Mouse (Mus musculus) cerebellum, adult 11-12 months (tissue): ENCODE data around the gene Itpk1.

Experiments
- DNase-seq: peaks from one replicate; pipeline ENCODE4 v3.0.0; 2022

The Itpk1 gene

DNA sequence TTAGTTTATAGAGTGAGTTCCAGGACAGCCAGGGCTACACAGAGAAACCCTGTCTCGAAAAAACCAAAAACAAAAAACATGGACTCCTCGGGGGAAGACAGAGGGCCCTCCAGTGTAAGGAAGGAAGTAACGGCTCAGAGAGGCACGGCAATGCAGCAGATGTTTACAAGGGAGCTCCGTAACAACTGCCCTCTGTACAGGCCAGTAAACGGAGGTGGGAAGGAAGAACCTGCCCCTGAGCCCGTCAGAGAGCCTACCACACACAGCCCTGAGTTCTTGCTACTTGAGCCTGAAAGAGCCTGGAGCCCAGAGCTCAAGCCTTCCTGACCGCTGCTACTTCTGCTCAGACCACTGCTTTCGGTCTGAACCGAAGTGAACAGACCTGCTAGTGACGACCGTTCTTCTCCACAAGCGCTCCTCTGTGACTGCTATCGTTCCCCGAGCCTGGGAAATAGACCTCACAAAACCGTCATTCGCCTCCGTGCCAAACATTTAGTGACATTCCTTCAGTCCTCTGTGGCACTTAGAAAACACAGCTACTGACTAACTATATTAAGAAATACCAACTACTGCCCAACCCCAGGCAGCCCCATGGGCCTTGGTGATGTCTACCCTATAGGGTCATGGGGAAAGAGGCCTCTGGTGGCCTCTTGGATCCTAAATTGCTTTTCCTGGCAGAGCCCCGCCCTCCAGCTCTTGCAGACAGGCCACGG is 8.6 kb upstream of the Itpk1 start:
- no peak for DNase-seq

DNA sequence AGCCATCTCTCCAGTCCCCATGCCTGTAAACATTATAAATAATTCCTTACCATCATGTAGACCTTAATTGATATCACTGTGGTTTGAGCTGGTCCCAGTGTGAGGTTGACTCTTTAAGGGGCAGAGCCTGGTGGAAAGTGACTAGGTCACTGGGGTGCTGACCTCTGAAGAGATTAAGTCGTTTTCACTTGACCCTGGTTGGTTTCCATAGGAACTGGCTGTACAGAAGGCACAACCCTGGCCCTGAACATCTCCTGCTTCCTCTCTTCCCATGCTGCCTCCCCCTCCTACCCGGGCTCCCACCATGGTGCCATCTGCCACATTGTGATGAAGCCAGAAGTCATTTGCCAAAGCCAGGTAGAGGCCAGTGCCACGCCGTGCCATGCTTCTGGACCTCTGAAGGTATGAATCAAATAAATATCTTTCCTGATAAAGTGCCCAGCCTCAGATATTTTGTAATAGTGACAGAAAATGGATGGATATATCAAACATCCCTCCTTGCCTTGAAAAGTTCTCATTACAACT is 6.2 kb upstream of the Itpk1 start:
- DNase-seq: peak; percentile 95

DNA sequence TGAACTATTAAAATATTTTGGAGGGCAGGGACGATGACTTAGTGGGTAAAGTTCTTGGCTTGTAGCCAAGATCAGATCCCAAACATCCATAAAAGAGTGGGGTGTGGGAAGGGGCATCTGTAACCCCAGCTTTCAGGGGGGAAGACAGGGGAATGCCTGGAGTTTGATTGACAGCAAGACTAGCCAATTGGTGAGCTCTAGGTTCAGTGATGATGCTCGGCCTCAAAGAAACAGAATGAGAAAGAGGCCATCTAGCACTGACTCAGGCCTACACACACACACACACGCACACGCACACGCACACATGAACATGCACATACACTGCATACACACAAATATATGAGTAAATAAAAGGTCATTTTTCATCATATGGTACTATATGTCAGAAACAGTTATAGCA is 5.2 kb upstream of the Itpk1 start:
- DNase-seq: no peak

DNA sequence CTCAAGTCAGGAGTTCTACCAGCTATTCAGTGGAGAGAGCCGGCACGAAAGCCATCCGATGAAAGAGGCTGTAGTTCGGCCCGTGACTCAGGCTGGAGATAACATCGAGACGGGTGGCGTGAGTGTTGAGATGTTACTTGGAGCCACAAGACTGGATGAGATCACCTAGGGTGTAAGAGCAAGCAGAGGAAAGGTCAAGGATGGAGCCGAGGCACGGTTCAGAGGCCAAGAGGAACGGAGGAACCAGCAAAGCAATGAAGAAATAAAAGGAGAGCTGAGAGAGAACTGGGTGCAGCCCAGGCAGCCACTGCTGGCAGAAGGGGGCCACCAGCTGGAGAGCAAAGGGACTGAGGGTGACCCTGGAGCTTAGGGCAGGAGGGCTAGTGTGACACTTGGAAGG is 3.5 kb upstream of the Itpk1 start:
- DNase-seq: no peak

DNA sequence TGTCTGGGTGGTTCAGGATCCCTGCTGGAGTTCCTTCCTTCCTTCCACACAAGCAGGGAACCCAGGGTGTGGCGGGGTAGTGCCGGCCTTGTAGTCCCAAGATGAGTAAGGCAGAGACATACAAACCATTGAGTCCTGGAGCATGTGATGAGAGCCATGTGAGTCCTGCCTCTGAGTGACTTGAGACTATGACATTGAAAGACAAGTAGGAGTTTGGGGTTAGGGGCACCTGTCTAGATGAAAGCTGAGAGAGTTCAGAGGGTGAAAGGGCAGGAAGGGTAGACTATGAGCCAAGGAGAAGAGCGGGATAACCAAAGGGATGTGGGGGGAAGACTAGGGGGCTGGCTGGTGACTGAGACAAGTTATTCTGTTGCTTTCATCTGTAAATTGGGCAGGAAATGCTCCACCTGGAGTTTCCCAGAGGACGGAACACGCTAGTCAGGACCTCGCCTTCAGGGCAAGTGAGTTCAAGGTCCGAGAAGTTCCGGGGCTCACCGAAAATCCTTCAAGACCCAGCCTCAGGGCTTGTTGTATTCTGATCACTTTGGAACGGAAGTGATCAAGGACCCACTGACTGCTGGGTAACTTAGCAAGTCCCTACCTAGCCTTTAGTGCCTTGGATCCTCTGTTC is 2.2 kb upstream of the Itpk1 start:
- no peak for DNase-seq

DNA sequence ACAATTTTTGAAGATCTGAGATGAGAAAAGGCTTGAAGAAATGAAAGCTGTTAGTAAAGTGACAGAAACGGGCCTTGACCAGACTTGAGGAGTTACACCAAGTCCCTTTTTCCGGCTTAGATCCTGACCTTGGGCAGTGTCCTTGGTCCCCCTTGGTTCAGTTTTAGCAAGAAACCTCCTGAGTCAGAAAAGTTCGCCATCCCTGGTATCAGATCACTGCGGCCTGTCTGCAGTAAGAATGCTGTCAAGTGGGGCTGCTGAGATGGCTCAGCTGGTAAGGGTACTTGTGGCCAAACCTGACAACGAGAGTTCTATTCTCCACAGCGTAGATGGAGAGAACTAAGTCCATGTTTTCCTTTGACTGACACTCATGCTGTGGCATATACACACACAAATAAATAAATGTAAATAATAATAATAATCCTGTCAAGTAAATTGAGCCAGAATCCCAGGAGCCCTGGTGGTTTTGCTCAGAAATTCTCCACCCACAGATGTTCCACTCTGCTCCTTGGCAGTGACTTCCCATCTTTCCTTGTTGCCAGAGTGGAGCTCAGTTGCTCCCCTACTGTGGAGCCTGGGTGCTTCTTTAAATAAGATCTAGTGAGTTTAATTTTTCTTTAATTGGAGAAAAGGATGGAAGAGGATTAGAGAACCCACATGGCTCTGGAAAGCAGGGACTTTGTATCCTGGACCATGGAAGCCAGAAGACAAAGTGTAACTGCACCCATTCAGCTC is 1.3 kb upstream of the Itpk1 start:
- no peak for DNase-seq

DNA sequence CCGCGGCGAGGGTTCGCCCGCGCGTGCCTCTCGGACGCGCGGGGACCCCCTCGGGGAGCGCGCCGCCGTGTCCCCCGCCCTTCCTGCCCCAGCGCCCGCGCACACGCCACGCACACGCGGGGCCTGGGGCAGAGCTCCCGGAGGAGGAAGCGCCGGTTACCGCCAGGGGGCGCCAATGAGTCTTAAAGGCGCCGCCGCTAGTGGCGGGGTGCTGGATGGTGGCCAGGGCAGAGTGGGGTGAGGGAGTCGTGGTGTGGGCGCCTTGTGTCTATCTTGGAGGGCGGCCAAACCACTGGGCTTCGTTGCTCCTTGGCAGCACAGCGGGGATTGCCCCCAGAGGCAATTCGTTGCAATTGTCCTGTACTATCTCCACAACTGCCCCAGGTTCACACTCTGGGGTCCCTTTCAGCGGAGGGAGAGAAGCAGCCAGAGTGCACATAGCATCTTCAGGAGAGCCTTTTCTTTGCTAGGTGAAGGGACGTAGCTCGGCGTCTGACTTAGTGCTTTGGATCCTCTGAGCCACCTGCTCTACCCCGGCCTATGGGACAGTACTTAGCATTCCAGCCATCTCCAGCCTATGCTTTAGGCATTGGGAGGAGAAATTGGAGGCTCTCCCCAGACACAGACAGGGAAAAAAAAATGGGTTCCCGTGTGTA is 614 bp upstream of the Itpk1 start:
- DNase-seq: peak; percentile 93

DNA sequence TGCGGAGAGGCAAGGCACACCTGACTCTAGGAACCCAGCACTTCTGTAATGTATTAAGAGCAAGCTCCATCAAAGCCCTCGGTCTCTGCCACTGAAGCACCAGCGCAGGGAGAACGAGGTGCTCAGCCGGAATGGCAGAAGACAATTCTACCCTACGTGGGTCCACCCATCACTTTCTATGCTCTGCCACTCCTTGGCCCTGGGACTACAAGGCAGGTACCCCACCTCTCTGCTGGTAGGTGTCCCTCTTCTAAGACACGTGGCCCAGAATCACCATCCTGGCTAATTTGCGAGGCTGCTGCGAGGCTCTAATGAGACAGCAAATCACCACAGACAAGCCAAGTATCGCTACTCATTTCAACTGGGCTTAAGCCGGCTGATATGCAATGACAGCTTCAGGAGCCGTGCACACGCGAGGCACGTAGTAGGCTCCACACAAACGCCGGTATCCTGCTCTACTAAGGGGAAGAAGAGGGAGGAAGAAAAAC is 765 bp downstream of the Itpk1 start:
- peak; percentile 62 for DNase-seq

DNA sequence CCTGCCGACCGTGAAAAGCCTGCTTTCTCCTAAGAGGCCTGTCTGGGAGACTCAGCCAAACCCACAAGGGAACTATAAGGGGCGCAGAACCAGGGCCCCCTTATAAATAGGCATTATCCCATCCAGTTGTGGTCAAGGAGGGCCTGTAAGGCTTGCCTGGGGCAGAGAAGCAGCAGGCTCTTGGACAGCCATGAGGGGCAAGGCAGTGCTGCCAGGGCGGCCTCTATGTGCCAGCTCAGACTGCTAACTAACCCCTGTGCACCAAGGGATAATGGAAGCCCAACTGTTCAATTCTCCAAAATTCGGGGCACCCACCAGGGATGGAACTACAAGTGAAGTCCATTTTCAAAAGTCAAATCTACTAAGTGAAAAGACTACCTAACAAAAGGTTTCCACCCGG is 1.3 kb downstream of the Itpk1 start:
- DNase-seq: peak; percentile 72

DNA sequence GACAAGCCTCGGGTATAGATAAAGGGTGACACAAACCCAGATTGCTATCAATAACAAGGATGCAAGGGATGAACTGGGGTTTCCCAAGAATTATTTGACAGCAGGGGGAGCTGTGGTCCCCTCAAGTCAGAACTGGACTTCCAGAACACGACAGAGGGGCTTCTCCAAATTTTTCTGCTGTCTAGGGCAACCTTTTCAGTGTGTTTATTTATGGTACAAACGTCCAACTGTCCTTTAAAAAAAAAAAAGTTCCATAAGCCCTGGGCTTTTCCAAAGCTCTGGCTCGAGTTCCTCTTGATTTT is 1.7 kb downstream of the Itpk1 start:
- DNase-seq: peak; percentile 64

DNA sequence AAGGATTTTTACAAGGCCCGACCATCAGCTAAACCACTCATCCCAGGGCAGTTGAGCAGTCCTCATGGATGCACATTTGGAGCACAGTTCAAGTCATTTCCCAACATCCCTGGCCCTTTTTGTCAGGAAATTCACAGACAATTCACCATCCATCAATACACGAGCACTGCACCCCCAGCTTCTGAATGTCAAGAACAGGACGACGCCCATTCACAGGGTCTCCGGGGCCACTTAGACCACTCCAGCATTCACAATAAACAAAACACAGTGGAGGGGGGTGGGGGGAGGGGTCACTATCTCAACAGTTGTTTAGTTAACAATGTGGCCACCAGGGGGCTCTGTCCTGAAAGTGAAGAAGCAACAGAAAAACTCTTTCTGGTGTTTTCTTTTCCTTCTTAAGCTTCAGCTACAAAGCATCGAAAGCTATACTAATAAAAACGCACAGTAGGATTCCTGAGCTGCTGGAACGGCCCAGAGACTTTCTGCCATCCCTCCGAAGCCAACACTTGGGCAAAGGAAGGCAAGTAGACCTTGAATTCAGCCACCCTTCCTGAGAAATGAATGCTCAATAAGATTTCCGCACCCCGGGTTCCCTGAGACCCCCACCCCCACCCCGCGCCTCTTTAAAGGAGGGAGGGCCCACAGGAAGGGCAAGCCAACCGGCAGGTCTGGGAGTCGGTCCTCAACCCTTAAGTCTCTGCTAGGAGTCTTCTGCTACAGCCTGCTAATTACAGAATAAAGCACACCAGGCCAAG is 2.2 kb downstream of the Itpk1 start:
- DNase-seq: peak; percentile 60

DNA sequence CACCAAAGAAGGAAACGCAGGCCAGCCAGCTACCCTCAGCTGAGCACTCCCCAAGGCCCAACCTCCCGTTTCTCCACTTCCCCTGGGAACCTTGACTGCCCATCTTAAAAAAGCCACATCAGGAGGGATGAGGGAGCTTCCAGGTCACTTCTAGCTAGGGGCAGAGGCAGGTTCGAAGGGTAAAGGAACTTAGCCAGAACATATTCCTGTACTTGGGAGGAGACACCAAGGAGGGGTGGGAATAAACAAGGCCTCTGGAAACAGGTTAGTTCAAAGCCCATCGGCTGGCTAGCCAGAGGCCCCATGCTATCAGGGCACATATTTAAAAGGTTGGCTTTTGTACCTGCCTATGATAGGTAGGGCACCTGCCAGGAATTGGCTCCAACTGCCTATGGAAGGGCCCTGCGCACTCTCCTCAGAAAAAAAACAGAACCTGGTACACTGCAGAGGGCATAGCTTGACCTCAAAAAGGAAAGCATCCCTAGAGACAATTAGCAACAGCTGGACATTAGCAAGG is 3.0 kb downstream of the Itpk1 start:
- DNase-seq: peak; percentile 60

DNA sequence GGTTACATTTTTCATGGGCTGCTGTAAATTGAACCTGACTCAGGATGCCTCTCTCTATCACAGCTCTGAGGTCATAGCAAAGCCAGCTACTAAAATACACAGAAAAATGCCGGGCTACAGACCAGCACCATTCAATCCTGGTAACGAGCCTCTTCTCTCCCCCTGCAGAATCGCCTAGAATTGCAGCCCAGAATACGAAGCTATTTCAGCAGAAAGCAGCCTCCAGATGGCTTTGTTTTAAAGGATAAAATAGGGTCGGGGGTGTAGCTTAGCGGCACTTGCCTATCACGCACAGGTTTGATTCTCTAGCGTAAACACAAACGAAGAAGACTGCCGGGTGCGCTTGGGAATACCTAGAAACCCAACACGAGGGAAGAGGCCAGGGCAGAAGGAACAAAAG is 4.3 kb downstream of the Itpk1 start:
- no peak for DNase-seq

DNA sequence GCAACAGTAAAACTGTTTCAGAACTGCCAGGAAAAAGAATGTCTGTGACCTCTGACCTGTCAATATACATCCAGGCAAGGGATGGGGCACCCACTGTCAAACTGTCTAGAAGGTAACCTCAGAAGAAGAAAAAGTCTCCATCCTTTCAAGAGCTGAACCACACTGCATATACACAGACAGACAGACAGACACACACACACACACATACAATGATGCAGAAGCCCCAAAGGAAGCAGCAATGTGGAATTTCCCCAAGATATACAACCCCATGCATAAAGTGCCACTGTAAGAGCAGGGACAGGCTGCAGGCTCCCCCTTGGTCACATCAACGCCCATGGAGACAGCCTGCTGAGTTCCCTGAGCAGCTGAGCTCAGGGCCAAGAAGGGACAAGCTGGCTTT is 5.6 kb downstream of the Itpk1 start:
- DNase-seq: peak; percentile 37

DNA sequence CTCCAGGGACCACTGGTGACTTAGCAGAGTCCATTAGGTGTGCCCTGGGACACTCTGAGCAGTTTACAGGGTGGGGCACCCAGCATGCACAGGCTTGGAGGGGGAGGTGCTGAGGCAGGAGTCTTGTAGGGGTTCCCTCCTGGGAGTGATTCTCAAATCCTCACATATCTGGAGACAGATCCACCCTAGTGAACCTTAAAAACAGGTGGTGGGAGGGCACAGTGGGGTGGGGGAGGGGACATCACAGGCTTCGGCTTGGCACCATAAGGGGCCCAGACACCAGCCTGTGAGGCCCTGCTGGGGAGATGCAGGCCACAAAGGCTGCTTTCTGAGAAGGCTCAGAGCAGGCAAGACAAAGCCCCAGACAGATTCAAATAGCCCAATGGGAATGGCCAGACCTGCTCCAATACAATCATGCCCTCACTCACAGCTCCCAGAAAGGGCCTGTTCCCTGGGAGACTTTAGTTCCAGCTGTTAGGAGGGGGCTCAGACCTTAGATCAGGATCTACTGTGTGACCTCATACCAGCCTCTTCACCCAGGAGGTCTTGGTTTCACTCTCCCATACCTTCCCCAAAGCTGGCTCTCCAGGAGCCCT is 6.5 kb downstream of the Itpk1 start:
- peak; percentile 42 for DNase-seq

DNA sequence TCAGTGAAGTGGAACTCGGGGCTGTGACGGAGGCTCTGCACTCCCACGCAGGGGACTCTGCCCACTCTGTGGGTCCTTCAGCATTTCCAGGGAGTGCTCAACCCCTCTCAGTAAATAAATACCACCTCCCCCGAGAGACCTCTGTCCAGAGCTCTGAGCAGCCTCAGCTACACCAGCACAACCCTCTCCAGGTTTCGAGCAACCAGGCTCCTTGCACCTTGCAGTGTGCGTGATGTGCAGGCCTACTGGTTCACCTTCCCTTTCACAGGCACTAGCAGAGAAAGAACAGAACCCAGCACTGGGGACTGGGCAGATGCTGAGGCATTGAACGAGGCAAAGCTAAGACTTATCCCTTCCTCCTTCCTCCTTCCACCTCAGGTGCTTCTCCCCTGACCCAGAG is 7.3 kb downstream of the Itpk1 start:
- peak; percentile 50 for DNase-seq

DNA sequence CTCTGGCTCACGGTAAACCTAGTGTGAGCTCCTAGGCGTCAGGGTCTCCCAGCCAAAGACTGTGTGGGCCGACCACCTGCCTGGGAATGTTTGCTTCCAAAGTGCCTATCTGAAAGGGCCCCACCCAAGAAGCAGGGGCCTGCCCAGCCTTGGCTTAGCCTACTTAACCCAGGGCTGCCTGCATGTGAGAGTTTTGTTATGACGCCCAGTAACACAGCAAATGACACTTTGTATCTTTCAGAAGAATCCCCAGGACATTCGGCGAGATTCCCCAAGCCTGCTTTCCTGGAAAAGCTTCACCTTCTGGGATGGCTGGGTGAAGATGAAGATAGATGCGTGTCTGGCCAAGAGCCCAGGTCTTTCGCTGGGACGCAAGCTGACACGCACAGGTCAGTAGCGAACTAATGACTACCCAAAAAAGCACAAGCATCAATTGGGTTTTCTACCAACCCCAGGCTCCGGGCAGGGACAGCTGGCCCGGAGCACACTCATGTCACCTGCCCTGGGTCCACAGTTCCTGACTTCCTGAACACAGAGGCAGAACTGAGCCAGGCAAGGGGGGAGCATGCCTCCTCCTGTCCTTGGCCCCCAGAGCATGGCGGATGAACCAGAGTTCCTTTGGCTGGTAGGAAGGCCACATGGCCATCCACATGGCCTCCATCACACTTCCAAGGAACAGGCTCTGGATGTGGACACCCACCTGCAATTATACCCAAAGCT is 7.9 kb downstream of the Itpk1 start:
- DNase-seq: no peak

DNA sequence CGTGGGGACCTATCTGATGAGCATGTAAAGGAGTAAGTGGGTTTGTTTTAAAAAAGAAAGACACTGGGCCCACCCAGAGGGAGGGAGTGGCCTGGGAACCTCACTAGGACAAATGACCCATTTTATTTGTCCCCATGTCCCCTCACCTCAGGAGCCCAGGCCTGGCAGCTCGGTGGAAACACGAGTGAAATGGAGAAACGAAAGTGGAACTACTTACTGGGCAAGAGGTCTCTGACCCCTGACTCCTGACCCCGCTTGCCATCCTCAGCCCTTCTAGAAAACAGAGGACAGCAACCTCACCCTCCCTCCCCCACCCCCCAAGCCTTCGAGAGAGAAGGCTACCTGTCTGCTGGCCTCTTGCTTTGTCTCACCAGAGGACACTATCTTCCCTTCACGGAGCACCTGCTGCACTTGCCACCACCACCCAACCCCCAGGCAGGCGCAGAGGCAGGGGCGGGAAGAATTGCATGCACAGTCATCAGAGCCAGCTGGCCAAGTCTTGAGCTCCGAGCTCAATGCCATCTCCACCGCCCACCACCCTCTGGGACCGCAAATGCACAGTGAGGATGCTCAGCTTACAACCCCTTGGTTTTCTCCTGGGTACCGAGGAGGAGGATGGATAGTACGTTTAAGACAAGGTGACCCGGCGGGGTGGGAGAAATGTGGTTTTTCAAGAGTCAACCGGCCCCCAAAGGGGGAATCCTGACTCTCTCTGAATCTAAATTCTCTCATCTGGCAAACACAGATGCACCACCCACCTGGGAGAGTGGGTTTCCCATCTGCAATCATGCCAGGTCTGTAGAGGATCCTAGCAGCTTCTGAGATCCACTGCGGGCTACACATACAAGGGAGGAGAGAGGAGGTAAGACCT is 9.1 kb downstream of the Itpk1 start:
- no peak for DNase-seq

DNA sequence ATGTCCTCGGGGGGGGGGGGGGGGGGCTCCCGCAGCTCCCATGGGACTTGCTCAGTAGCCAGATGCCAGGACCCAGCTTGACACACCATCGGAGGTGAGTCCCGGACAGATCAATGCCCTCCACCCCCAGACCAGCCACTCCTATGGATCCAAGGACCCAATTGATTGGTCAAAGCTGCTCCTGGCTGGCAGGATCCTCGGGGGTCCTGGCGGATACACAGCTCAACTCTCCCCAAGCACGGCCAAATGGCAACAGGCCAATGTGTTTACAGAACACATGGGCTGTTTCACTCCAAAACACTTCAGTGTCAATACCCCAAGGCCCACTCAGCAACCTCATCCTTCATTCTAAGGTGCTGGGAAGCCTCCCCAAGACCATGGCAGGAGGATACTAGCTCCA is 13.0 kb downstream of the Itpk1 start:
- DNase-seq: no peak

DNA sequence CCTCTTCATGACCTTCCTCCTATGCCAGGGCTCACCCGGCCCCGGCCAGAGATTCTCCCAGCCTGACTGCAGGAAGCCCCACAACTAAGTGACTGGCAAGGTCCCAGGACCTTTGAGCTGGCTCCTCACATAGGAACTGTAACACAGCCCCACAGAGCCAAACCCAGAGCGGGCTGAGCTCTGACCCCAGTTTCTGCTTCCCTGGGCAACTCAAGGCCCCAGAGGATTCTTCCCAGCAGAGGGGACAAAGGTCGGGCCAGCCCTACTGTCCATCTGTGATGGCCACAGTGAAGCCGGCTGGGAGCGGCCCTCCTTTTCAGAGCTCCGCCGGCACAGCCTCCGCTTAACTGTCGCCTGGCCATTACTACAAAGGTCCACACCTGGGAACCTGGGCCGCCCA is 13.6 kb downstream of the Itpk1 start:
- DNase-seq: no peak
